Mouse (Mus musculus): ENCODE measurements around the gene Nckipsd. TPM values are rescaled to one million over a fixed set of nuclear protein-coding genes. Genes with fewer than 3 reads are reported as not detected.
A peak's percentile ranks its signal among the peaks of the same experiment; 100 is the strongest.

Nckipsd gene
- polyA plus RNA-seq, 1 experiment from 2014 or later, result 13.9 TPM

DNA sequence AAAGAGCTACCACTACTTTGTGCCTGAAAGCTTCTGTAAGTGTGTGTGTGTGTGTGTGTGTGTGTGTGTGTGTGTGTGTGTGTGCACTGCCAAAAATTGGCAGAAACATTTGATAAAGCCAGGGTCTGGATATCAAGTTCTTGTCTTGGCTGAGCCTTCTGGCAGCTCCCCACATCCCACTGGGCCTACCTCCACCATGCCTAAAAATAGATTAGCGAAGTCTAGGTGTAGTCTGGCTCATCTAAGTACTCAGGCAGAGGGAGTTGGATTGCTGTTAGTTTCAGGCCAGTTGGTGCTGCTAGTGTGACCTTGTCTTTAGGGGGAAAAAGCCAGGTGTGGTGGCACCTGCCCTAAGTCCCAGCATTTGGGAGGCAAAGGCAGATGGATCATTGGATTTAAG lies 1.3 kb upstream of the Nckipsd start:
- H3K4me2 ChIP-seq (ENCODE audit: low read depth, severe bottlenecking), result no peak overlapping the region
- no peak overlapping the region for H3K27ac ChIP-seq (replicated peaks; ENCODE audit: low read depth, low read length)
- ATAC-seq (ENCODE audit: insufficient number of reproducible peaks, low FRiP score, low TSS enrichment, low read depth) (no peak), DNase-seq (ENCODE audit: low spot score) (no peak)
- no peaks in the 10 kb centered on the region for H3K27me3 ChIP-seq (ENCODE audit: control insufficient read depth, insufficient read depth, low read length)
- no peak overlapping the region for H3K9ac ChIP-seq (ENCODE audit: low read length)
- H3K4me1 ChIP-seq (ENCODE audit: control insufficient read depth, insufficient read depth, low read length), result no peaks in the 10 kb centered on the region
- WGBS, result 95% methylated on average over 1 of the region's 1 CpGs
- no peak overlapping the region for H3K4me3 ChIP-seq (ENCODE audit: low read depth, low read length)
- H3K36me3 ChIP-seq (ENCODE audit: control insufficient read depth, insufficient read depth, low read length), result peaks cover 12% of the 10 kb centered on the region
- no peaks in the 10 kb centered on the region for H3K9me3 ChIP-seq (ENCODE audit: control insufficient read depth, low read length)

DNA sequence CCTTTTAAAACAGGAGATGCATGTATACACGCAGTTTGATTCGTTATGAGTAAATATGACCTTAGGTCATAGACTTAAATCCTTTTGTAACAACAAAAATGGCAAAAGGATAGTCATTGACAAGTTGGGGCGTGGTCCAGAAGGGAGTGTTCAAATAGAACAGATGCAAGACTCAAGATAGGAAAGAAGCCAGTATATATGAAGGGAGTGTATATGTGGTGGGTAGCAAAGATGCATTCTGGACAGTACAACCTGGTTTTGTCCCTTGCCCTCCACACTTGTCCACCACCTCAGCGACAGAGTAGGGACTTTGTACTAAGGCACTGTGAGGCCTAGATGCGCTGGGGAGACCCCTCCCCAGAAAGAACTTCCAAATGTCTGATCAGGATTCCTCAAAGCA lies 494 bp upstream of the Nckipsd start:
- Histone ChIP-seq H3K36me3 (ENCODE audit: control insufficient read depth, insufficient read depth, low read length) (peaks cover 14% of the 10 kb centered on the region), H3K9ac (ENCODE audit: low read length) (no peak overlapping the region), H3K4me3 (ENCODE audit: low read depth, low read length) (no peak overlapping the region), H3K9me3 (ENCODE audit: control insufficient read depth, low read length) (no peaks in the 10 kb centered on the region), H3K4me2 (ENCODE audit: low read depth, severe bottlenecking) (no peak overlapping the region; the same call in 1 of the 2 replicates), H3K27me3 (ENCODE audit: control insufficient read depth, insufficient read depth, low read length) (no peaks in the 10 kb centered on the region), H3K27ac (replicated peaks; ENCODE audit: low read depth, low read length) (no peak overlapping the region), H3K4me1 (ENCODE audit: control insufficient read depth, insufficient read depth, low read length) (no peaks in the 10 kb centered on the region)
- ATAC-seq (ENCODE audit: insufficient number of reproducible peaks, low FRiP score, low TSS enrichment, low read depth) (peak; percentile 33; the same call in 1 of the 2 replicates), DNase-seq (ENCODE audit: low spot score) (peak; percentile 39)
- 80% methylated on average over 5 of the region's 5 CpGs for WGBS

GRCm38 (mm10) chr9:108809188-108809587 lies 1.0 kb downstream of the Nckipsd start:
- DNase-seq (ENCODE audit: low spot score) (no peak), ATAC-seq (ENCODE audit: insufficient number of reproducible peaks, low FRiP score, low TSS enrichment, low read depth) (no peak)
- no peaks in the 10 kb centered on the region for H3K27me3 ChIP-seq (ENCODE audit: control insufficient read depth, insufficient read depth, low read length)
- peak overlapping the region; percentile 70 for H3K4me3 ChIP-seq (ENCODE audit: low read depth, low read length)
- 57% methylated on average over 5 of the region's 5 CpGs for WGBS
- no peak overlapping the region for H3K9ac ChIP-seq (ENCODE audit: low read length)
- peak overlapping the region; percentile 91; the same call in 1 of the 2 replicates for H3K4me2 ChIP-seq (ENCODE audit: low read depth, severe bottlenecking)
- H3K36me3 ChIP-seq (ENCODE audit: control insufficient read depth, insufficient read depth, low read length), result peaks cover 14% of the 10 kb centered on the region
- no peaks in the 10 kb centered on the region for H3K9me3 ChIP-seq (ENCODE audit: control insufficient read depth, low read length)
- H3K4me1 ChIP-seq (ENCODE audit: control insufficient read depth, insufficient read depth, low read length), result no peaks in the 10 kb centered on the region
- no peak overlapping the region for H3K27ac ChIP-seq (replicated peaks; ENCODE audit: low read depth, low read length)

DNA sequence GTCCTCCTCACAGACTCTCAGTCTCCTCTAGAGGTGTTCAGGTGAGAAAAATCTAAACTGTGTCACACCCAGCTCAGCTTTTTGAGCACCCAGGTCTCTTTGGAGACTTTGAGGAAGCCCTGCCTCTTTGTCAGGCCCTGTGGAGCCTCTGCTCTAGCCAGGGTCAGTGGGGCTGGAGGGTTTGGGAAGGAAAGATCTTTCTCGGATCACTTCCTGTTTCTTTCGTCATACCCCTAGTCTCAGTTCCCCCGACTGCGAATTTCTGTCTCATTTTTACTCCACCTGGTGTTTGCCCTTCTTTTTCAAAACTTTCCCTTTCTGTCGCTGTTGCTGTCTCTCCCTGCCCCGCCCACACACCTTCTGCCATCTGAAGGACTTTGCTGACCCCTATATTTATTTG lies 1.6 kb downstream of the Nckipsd start:
- no peak for ATAC-seq (ENCODE audit: insufficient number of reproducible peaks, low FRiP score, low TSS enrichment, low read depth)
- no peak overlapping the region for H3K9ac ChIP-seq (ENCODE audit: low read length)
- 87% methylated on average over 6 of the region's 6 CpGs for WGBS

DNA sequence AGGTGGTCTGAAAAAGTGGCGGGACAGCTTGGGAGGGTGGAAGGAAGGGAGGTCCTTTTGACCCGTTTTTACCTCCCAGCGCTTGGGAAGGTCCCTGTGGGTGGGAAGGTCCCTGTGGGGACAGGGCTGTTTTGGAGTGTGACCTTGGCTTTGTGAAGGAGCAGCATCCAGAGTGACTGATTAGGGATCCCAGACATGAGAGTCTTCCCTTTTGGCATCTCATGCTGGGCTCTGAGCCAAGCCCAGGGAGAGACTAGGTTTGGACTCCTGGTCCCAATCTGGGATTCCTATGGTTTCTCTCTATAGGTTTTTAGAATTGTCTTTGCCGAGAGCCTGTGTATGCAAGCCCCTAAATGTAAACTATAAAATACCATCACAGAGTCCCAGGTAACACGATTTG lies 2.3 kb downstream of the Nckipsd start:
- 83% methylated on average over 5 of the region's 5 CpGs for WGBS
- Histone ChIP-seq H3K36me3 (ENCODE audit: control insufficient read depth, insufficient read depth, low read length) (peaks cover 16% of the 10 kb centered on the region), H3K9me3 (ENCODE audit: control insufficient read depth, low read length) (no peaks in the 10 kb centered on the region), H3K9ac (ENCODE audit: low read length) (no peak overlapping the region), H3K4me1 (ENCODE audit: control insufficient read depth, insufficient read depth, low read length) (no peaks in the 10 kb centered on the region), H3K4me2 (ENCODE audit: low read depth, severe bottlenecking) (no peak overlapping the region), H3K27ac (replicated peaks; ENCODE audit: low read depth, low read length) (no peak overlapping the region), H3K4me3 (ENCODE audit: low read depth, low read length) (no peak overlapping the region), H3K27me3 (ENCODE audit: control insufficient read depth, insufficient read depth, low read length) (no peaks in the 10 kb centered on the region)
- no peak for ATAC-seq (ENCODE audit: insufficient number of reproducible peaks, low FRiP score, low TSS enrichment, low read depth)
- DNase-seq (ENCODE audit: low spot score), result no peak

More for the DNA sequence above, 1.6 kb downstream of the Nckipsd start:
- no peak for DNase-seq (ENCODE audit: low spot score)
- Histone ChIP-seq H3K4me2 (ENCODE audit: low read depth, severe bottlenecking) (no peak overlapping the region), H3K27me3 (ENCODE audit: control insufficient read depth, insufficient read depth, low read length) (no peaks in the 10 kb centered on the region), H3K36me3 (ENCODE audit: control insufficient read depth, insufficient read depth, low read length) (peaks cover 14% of the 10 kb centered on the region), H3K9me3 (ENCODE audit: control insufficient read depth, low read length) (no peaks in the 10 kb centered on the region), H3K4me3 (ENCODE audit: low read depth, low read length) (no peak overlapping the region), H3K27ac (replicated peaks; ENCODE audit: low read depth, low read length) (no peak overlapping the region), H3K4me1 (ENCODE audit: control insufficient read depth, insufficient read depth, low read length) (no peaks in the 10 kb centered on the region)

DNA sequence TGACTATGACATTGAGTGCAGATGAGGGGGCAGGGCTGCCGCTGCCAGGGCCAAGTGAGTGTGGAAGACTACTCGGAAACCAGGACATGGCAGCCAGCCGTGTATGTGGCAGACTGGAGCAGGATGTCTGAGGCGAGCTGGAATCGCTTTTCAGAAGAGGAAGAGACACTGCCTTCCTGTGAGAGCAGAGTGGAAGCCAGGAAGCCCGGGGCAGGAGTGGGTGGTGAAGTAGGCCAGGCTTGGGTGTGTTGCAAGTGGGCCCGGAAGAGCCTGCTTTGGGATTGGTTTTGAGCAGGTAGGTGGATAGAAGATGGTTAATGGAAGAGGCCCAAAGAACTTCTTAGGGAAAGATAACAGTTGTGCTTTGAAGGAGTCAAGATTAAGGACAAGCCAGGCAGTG lies 7.4 kb downstream of the Nckipsd start:
- peaks cover 13% of the 10 kb centered on the region for H3K36me3 ChIP-seq (ENCODE audit: control insufficient read depth, insufficient read depth, low read length)
- no peak overlapping the region for H3K27ac ChIP-seq (replicated peaks; ENCODE audit: low read depth, low read length)
- H3K4me1 ChIP-seq (ENCODE audit: control insufficient read depth, insufficient read depth, low read length), result no peaks in the 10 kb centered on the region
- H3K4me2 ChIP-seq (ENCODE audit: low read depth, severe bottlenecking), result no peak overlapping the region
- 90% methylated on average over 7 of the region's 7 CpGs for WGBS
- H3K4me3 ChIP-seq (ENCODE audit: low read depth, low read length), result no peak overlapping the region
- no peak for DNase-seq (ENCODE audit: low spot score)
- H3K9ac ChIP-seq (ENCODE audit: low read length), result no peak overlapping the region
- H3K27me3 ChIP-seq (ENCODE audit: control insufficient read depth, insufficient read depth, low read length), result no peaks in the 10 kb centered on the region
- no peak for ATAC-seq (ENCODE audit: insufficient number of reproducible peaks, low FRiP score, low TSS enrichment, low read depth)
- H3K9me3 ChIP-seq (ENCODE audit: control insufficient read depth, low read length), result no peaks in the 10 kb centered on the region

DNA sequence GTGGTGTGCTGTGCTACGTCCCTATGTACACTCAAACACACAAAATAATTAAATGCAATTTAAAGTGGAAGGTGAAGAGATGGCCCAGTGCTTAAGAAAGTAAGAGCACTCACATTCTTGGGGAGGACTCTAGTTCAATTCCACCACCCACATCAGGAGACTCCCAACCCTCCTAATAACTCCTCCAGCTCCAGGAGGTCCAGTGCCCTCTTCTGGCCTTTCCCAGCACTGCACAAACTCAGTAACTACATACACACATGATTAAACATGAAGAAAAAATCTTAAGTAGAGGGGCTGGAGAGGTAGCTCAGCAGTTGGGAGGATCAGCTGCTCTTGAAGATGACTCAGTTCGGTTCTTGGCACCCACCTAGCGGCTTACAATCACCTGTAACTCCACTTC lies 11.3 kb downstream of the Nckipsd start:
- WGBS, result 67% methylated on average over 3 of the region's 3 CpGs
- DNase-seq (ENCODE audit: low spot score), result peak; percentile 65
- Histone ChIP-seq H3K4me1 (ENCODE audit: control insufficient read depth, insufficient read depth, low read length) (no peaks in the 10 kb centered on the region), H3K27ac (replicated peaks; ENCODE audit: low read depth, low read length) (no peak overlapping the region), H3K27me3 (ENCODE audit: control insufficient read depth, insufficient read depth, low read length) (peaks cover 13% of the 10 kb centered on the region), H3K36me3 (ENCODE audit: control insufficient read depth, insufficient read depth, low read length) (peaks cover 11% of the 10 kb centered on the region; the same call in 1 of the 2 replicates), H3K9me3 (ENCODE audit: control insufficient read depth, low read length) (no peaks in the 10 kb centered on the region), H3K4me3 (ENCODE audit: low read depth, low read length) (no peak overlapping the region), H3K9ac (ENCODE audit: low read length) (no peak overlapping the region), H3K4me2 (ENCODE audit: low read depth, severe bottlenecking) (no peak overlapping the region)
- no peak for ATAC-seq (ENCODE audit: insufficient number of reproducible peaks, low FRiP score, low TSS enrichment, low read depth)

DNA sequence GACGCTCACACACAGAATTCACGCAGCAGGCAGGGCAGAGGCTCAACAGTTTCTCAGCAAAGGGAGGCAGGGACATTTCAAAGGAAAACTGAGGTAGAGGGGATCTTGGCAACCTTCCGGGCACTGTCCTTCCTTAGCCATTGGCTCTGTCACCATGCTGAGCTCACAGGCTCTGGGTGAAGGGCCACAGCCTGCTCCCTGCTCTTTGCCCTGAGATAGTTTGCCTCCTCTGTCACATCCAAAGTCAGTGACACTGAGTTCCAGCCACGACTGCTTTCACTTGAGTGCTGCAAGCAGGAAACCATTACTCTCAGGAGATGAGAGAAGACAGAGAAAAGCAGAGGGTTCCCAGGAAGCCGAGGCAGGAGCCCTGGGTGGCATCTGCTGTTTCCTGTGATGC lies 11.9 kb downstream of the Nckipsd start:
- ATAC-seq (ENCODE audit: insufficient number of reproducible peaks, low FRiP score, low TSS enrichment, low read depth) (no peak), DNase-seq (ENCODE audit: low spot score) (no peak)
- H3K9me3 ChIP-seq (ENCODE audit: control insufficient read depth, low read length), result no peaks in the 10 kb centered on the region
- H3K4me2 ChIP-seq (ENCODE audit: low read depth, severe bottlenecking), result no peak overlapping the region
- no peaks in the 10 kb centered on the region for H3K4me1 ChIP-seq (ENCODE audit: control insufficient read depth, insufficient read depth, low read length)
- no peak overlapping the region for H3K27ac ChIP-seq (replicated peaks; ENCODE audit: low read depth, low read length)
- WGBS, result 68% methylated on average over 5 of the region's 5 CpGs
- H3K36me3 ChIP-seq (ENCODE audit: control insufficient read depth, insufficient read depth, low read length), result peaks cover 9% of the 10 kb centered on the region; the same call in 1 of the 2 replicates
- H3K9ac ChIP-seq (ENCODE audit: low read length), result no peak overlapping the region
- H3K27me3 ChIP-seq (ENCODE audit: control insufficient read depth, insufficient read depth, low read length), result peaks cover 18% of the 10 kb centered on the region
- H3K4me3 ChIP-seq (ENCODE audit: low read depth, low read length), result no peak overlapping the region

DNA sequence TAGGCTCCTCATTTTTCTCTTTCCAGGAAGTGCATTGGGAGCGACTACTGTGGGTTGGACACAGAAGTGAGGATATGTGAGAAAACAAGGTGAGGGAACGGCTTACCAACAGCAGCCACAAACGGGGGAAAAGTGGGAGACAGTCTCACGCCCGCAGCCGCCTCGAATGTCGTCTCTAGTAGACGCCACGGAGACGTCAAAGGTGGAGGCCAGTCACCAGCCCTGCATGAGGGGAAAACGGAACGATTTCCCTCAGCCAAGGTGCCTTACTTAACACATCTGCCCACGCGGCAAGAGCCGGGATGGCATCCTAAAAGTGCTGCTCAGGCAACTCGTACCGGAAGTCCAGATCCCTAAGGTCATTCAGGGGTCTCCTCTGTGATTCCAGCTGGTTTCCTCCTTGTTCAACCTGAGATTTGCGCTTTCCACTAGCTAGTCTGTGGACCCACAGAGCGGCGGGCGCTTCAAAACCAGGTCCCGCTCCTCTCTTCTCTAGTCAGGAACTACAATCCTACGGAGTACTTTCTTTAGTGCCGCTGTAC lies 16.0 kb downstream of the Nckipsd start:
- no peak overlapping the region for H3K27ac ChIP-seq (replicated peaks; ENCODE audit: low read depth, low read length)
- no peak overlapping the region for H3K4me2 ChIP-seq (ENCODE audit: low read depth, severe bottlenecking)
- no peak overlapping the region for H3K9ac ChIP-seq (ENCODE audit: low read length)
- no peaks in the 10 kb centered on the region for H3K9me3 ChIP-seq (ENCODE audit: control insufficient read depth, low read length)
- peaks cover 57% of the 10 kb centered on the region for H3K27me3 ChIP-seq (ENCODE audit: control insufficient read depth, insufficient read depth, low read length)
- WGBS, result 5% methylated on average over 25 of the region's 25 CpGs
- H3K36me3 ChIP-seq (ENCODE audit: control insufficient read depth, insufficient read depth, low read length), result no peaks in the 10 kb centered on the region
- DNase-seq (ENCODE audit: low spot score) (no peak), ATAC-seq (ENCODE audit: insufficient number of reproducible peaks, low FRiP score, low TSS enrichment, low read depth) (no peak)
- H3K4me3 ChIP-seq (ENCODE audit: low read depth, low read length), result no peak overlapping the region
- H3K4me1 ChIP-seq (ENCODE audit: control insufficient read depth, insufficient read depth, low read length), result 0 out of 2 replicates have a peak, but pooled peaks cover 4% of the 10 kb centered on the region

Data from limb, embryonic 11.5 days (tissue).